ENCODE assay signal across 8 mouse cellular contexts in the genomic region with DNA sequence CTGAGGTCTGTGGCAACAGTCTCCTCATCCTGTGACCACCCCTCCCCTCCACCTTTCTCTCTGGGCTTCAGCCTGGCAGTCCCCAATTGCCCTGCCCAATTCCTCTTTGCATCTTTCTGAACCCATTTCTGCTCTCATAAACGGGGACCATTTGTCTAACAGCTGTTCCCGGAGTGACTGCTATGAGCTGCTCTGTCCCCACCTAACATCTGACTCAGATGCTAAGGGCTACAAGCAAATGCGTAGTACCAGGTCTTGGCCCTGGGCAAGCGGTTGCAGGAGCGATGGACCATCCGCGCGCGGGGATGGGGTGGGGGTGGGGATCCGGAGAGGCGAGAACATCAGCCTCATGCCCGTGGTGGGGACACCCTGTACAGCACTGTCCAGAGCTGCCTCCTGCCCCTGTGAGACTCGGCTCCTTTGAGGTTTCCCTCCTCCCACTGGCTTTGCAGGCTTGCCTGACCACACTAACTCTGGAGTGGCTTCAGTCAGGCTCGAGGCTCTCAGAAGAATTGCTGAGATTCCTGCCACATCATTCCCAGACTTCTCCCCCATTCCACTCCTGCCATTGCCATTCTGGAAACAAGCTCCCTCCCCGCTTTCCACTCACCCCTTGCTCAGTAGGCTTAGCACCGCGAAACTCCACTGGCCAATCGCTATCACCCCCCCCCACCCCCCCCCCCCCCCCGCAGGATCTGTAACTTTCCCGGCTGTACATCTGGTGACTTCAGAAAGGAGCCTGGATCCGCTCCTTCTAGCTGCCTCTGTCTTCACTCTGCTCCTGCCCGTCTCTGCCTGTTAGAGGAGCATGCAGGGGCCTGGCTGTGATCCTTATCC. TPM values are rescaled to one million over a fixed set of nuclear protein-coding genes. Genes with fewer than 3 reads are reported as not detected.
DNase-seq lines count a peak whose midpoint lies in the region; ATAC-seq and TF ChIP-seq lines count a peak whose summit lies in the region.

No protein-coding gene starts in this region.

- TF ChIP-seq POLR2A in cerebellum, adult 2 months (IDR thresholded peaks at IDR 0.05; ENCODE audit: borderline replicate concordance, insufficient read depth, low read length), result no peak
- TF ChIP-seq POLR2A in thymus, adult 2 months (IDR thresholded peaks at IDR 0.05; ENCODE audit: control insufficient read depth, extremely low read depth, insufficient read depth, low read length, poor library complexity), result no peak

- peak overlapping the region; percentile 49 for H3K4me2 ChIP-seq in midbrain, embryonic 15.5 days

- WGBS in cerebellum, adult 2 months, result 20% methylated on average over 20 of the region's 22 CpGs
- 13% methylated on average over 18 of the region's 22 CpGs for WGBS in midbrain, embryonic 15.5 days
- WGBS in thymus, adult 2 months, result 21% methylated on average over 18 of the region's 22 CpGs

- no peak overlapping the region for H3K27ac ChIP-seq in cerebellum, adult 2 months (ENCODE audit: insufficient read depth, low read length)
- peak overlapping the region; percentile 95 for H3K27ac ChIP-seq in brown adipose tissue, adult 24 weeks (replicated peaks; ENCODE audit: low read depth, low read length)
- H3K27ac ChIP-seq in midbrain, embryonic 15.5 days, result no peak overlapping the region
- no peak overlapping the region for H3K27ac ChIP-seq in thymus, adult 2 months (ENCODE audit: control insufficient read depth, insufficient read depth, low read length)

- intact Hi-C loops in gastrocnemius, postnatal 14 days (cut with DNase I; ENCODE audit: low total_unique reads), result no loop called here

- no peaks in the 10 kb centered on the region; the same call in 1 of the 2 replicates for H3K4me1 ChIP-seq in cerebellum, adult 2 months (ENCODE audit: control insufficient read depth, insufficient read depth, low read length)
- peaks cover 39% of the 10 kb centered on the region for H3K4me1 ChIP-seq in brown adipose tissue, adult 24 weeks (ENCODE audit: control insufficient read depth, insufficient read depth, insufficient read length, low read length)
- peaks cover 18% of the 10 kb centered on the region for H3K4me1 ChIP-seq in midbrain, embryonic 15.5 days
- no peaks in the 10 kb centered on the region for H3K4me1 ChIP-seq in thymus, adult 2 months (replicated peaks; ENCODE audit: control insufficient read depth, insufficient read depth, low read length)

- no peaks in the 10 kb centered on the region for H3K36me3 ChIP-seq in midbrain, embryonic 15.5 days (replicated peaks)
- H3K36me3 ChIP-seq in thymus, adult 2 months (ENCODE audit: control insufficient read depth, insufficient read depth, low read length), result no peaks in the 10 kb centered on the region

- H3K9me3 ChIP-seq in midbrain, embryonic 15.5 days, result no peaks in the 10 kb centered on the region

- DNase-seq in cerebellum, adult 2 months, result peak; percentile 19 to 43
- no peak for DNase-seq in cerebellum, adult 9-11 months
- peak; percentile 43 for DNase-seq in gastrocnemius, postnatal 14 days
- peak; percentile 55 for DNase-seq in kidney, postnatal 14 days
- DNase-seq in thymus, adult 2 months, result no peak
- DNase-seq in spleen, postnatal 4 days (ENCODE audit: low spot score in 2 of 2), result no peak

- no peak overlapping the region for H3K9ac ChIP-seq in midbrain, embryonic 15.5 days

- ATAC-seq in midbrain, embryonic 15.5 days (replicated peaks), result no peak

- peak overlapping the region; percentile 46 for H3K4me3 ChIP-seq in cerebellum, adult 2 months (replicated peaks; ENCODE audit: insufficient read depth, low read depth, low read length)
- H3K4me3 ChIP-seq in brown adipose tissue, adult 24 weeks (ENCODE audit: insufficient read depth, low read depth, low read length), result peak overlapping the region; percentile 17; the same call in 1 of the 2 replicates
- no peak overlapping the region for H3K4me3 ChIP-seq in midbrain, embryonic 15.5 days
- no peak overlapping the region for H3K4me3 ChIP-seq in thymus, adult 2 months (ENCODE audit: control insufficient read depth, insufficient read depth, low read length)

- H3K27me3 ChIP-seq in cerebellum, adult 2 months (ENCODE audit: control insufficient read depth, insufficient read depth, low read length), result no peaks in the 10 kb centered on the region
- no peaks in the 10 kb centered on the region for H3K27me3 ChIP-seq in midbrain, embryonic 15.5 days (replicated peaks)
- H3K27me3 ChIP-seq in thymus, adult 2 months (ENCODE audit: control insufficient read depth, insufficient read depth, low read length), result peaks cover 2% of the 10 kb centered on the region; the same call in 1 of the 2 replicates

- no peak for TF ChIP-seq CTCF in cerebellum, adult 2 months (IDR thresholded peaks at IDR 0.05; ENCODE audit: borderline replicate concordance, insufficient read depth, low read depth, low read length)
- no peak for TF ChIP-seq CTCF in thymus, adult 2 months (IDR thresholded peaks at IDR 0.05; ENCODE audit: borderline replicate concordance, control insufficient read depth, extremely low read depth, insufficient read depth, low read length, poor library complexity)

RNA-seq across cellular contexts. Expression of gene Epn2, which starts 36.4 kb away (rescaled TPM):
- 123 and 132 TPM in 2 replicates for polyA plus RNA-seq in cerebellum, adult 2 months (2012; rRNA removed)
- 20.2 and 29.1 TPM in 2 replicates for polyA plus RNA-seq in brown adipose tissue, adult 24 weeks (2012; ENCODE audit: insufficient read depth, insufficient read length, missing spikeins)
- total RNA-seq in gastrocnemius, postnatal 14 days (2021), result 10 to 100 TPM; 19.4 to 24.8 TPM
- 76.2 and 78.3 TPM in 2 replicates for polyA plus RNA-seq in midbrain, embryonic 15.5 days (2015; fragmentation: Nextera tagmentation; extraction: Ambion mirVana)
- 5.7 and 7.3 TPM in 2 replicates for polyA plus RNA-seq in thymus, adult 2 months (2012; rRNA removed)

RNA-seq across cellular contexts. Expression of gene Grap, which starts 37.2 kb away (rescaled TPM):
- polyA plus RNA-seq in cerebellum, adult 2 months (2012; rRNA removed), result 4.9 and 5.4 TPM in 2 replicates
- polyA plus RNA-seq in brown adipose tissue, adult 24 weeks (2012; ENCODE audit: insufficient read depth, insufficient read length, missing spikeins), result 5.8 and 8.6 TPM in 2 replicates
- total RNA-seq in gastrocnemius, postnatal 14 days (2021), result 1 to 10 TPM; 7.0 to 9.9 TPM
- 11.7 and 12.7 TPM in 2 replicates for polyA plus RNA-seq in midbrain, embryonic 15.5 days (2015; fragmentation: Nextera tagmentation; extraction: Ambion mirVana)
- polyA plus RNA-seq in thymus, adult 2 months (2012; rRNA removed), result 119 and 124 TPM in 2 replicates

Comparison
In these comparisons a context has a peak if more than half of its experiments do, and no peak if none do; other contexts are left out.
1. DNase-seq: peak in cerebellum, adult 2 months (2 of 2), gastrocnemius, postnatal 14 days (single experiment) and kidney, postnatal 14 days (single experiment); none in cerebellum, adult 9-11 months (single experiment), thymus, adult 2 months (single experiment) and spleen, postnatal 4 days (0 of 2).
2. H3K4me3 ChIP-seq: peak in cerebellum, adult 2 months (single experiment) and brown adipose tissue, adult 24 weeks (single experiment); none in midbrain, embryonic 15.5 days (single experiment) and thymus, adult 2 months (single experiment).